Mouse (Mus musculus): ENCODE measurements around the gene Parn.

Parn gene

GRCm38 (mm10) chr16:13612571-13612970 lies 55.4 kb downstream of the Parn start:
- no peak overlapping the region for H3K4me3 ChIP-seq (replicated peaks; ENCODE audit: low read length)
- H3K36me3 ChIP-seq (ENCODE audit: insufficient read depth, low read length), result peaks cover 67% of the 10 kb centered on the region
- H3K27me3 ChIP-seq (ENCODE audit: insufficient read depth, low read length), result no peaks in the 10 kb centered on the region
- TF ChIP-seq NANOG (IDR thresholded peaks at IDR 0.05; ENCODE audit: borderline replicate concordance, low read length) (no peak), POU5F1 (IDR thresholded peaks at IDR 0.05; ENCODE audit: borderline replicate concordance, low read length) (no peak), CTCF (conservative IDR thresholded peaks at IDR 0.05; ENCODE audit: low read length) (no peak)
- H3K9me3 ChIP-seq (ENCODE audit: low read length), result no peaks in the 10 kb centered on the region
- peaks cover 31% of the 10 kb centered on the region for H3K4me1 ChIP-seq (replicated peaks; ENCODE audit: low read depth, low read length)

DNA sequence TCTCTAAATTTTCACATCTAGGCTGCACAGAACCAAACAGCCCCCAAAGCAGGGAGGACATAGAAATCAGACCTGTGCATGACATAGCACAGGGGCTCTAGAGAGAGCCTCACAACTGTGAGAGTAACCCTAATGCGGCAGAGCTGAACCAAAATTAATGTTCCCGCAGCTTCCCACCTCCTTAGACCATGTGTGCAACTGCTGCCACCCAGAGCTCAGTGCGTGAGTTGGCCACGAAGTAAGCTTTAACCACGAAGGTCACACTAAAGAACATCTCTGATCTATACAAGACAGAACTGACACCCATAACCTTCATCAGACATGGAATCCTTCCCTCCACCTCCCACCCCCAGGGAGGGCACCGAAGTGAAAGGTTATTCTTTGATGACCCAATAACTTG lies 55.9 kb downstream of the Parn start:
- Histone ChIP-seq H3K4me1 (replicated peaks; ENCODE audit: low read depth, low read length) (peaks cover 31% of the 10 kb centered on the region), H3K27me3 (ENCODE audit: insufficient read depth, low read length) (no peaks in the 10 kb centered on the region), H3K36me3 (ENCODE audit: insufficient read depth, low read length) (peaks cover 61% of the 10 kb centered on the region), H3K9me3 (ENCODE audit: low read length) (no peaks in the 10 kb centered on the region), H3K4me3 (replicated peaks; ENCODE audit: low read length) (no peak overlapping the region)
- TF ChIP-seq POU5F1 (IDR thresholded peaks at IDR 0.05; ENCODE audit: borderline replicate concordance, low read length), result no peak
- TF ChIP-seq NANOG (IDR thresholded peaks at IDR 0.05; ENCODE audit: borderline replicate concordance, low read length), result no peak
- no peak for TF ChIP-seq CTCF (conservative IDR thresholded peaks at IDR 0.05; ENCODE audit: low read length)

GRCm38 (mm10) chr16:13611399-13611798 lies 56.6 kb downstream of the Parn start:
- Histone ChIP-seq H3K4me1 (replicated peaks; ENCODE audit: low read depth, low read length) (peaks cover 31% of the 10 kb centered on the region), H3K9me3 (ENCODE audit: low read length) (no peaks in the 10 kb centered on the region), H3K27me3 (ENCODE audit: insufficient read depth, low read length) (no peaks in the 10 kb centered on the region), H3K36me3 (ENCODE audit: insufficient read depth, low read length) (peaks cover 58% of the 10 kb centered on the region), H3K4me3 (replicated peaks; ENCODE audit: low read length) (no peak overlapping the region)
- TF ChIP-seq POU5F1 (IDR thresholded peaks at IDR 0.05; ENCODE audit: borderline replicate concordance, low read length) (no peak), NANOG (IDR thresholded peaks at IDR 0.05; ENCODE audit: borderline replicate concordance, low read length) (no peak), CTCF (conservative IDR thresholded peaks at IDR 0.05; ENCODE audit: low read length) (no peak)

DNA sequence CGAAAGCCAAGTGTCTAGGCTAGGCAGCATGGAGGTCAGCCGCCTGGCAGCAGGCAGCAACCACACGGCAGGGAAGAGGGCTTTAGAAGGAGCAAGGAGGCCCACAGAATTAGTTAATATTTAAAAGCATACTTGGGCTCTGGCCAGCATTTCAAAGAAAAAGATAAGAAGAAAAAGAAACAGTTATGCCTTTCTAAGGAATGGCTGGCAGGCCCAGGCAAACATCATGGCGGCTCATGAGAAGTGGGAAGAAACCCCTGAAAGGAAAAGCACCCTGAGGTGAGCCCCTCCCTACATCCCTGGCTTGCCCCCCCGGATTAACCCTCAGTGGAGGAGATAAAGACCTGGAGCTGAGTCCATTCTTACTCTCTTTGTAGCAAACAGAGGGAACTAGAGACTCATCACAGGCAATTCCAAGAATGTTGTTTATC lies 57.0 kb downstream of the Parn start:
- no peaks in the 10 kb centered on the region for H3K9me3 ChIP-seq (ENCODE audit: low read length)

GRCm38 (mm10) chr16:13608705-13609085 lies 59.3 kb downstream of the Parn start:
- Histone ChIP-seq H3K4me1 (replicated peaks; ENCODE audit: low read depth, low read length) (peaks cover 30% of the 10 kb centered on the region), H3K4me3 (replicated peaks; ENCODE audit: low read length) (no peak overlapping the region), H3K9me3 (ENCODE audit: low read length) (no peaks in the 10 kb centered on the region), H3K36me3 (ENCODE audit: insufficient read depth, low read length) (peaks cover 56% of the 10 kb centered on the region), H3K27me3 (ENCODE audit: insufficient read depth, low read length) (no peaks in the 10 kb centered on the region)
- TF ChIP-seq CTCF (conservative IDR thresholded peaks at IDR 0.05; ENCODE audit: low read length), result no peak
- TF ChIP-seq NANOG (IDR thresholded peaks at IDR 0.05; ENCODE audit: borderline replicate concordance, low read length), result no peak
- no peak for TF ChIP-seq POU5F1 (IDR thresholded peaks at IDR 0.05; ENCODE audit: borderline replicate concordance, low read length)

More for the DNA sequence above, 57.0 kb downstream of the Parn start:
- Histone ChIP-seq H3K4me3 (replicated peaks; ENCODE audit: low read length) (no peak overlapping the region), H3K4me1 (replicated peaks; ENCODE audit: low read depth, low read length) (peaks cover 31% of the 10 kb centered on the region), H3K27me3 (ENCODE audit: insufficient read depth, low read length) (no peaks in the 10 kb centered on the region), H3K36me3 (ENCODE audit: insufficient read depth, low read length) (peaks cover 58% of the 10 kb centered on the region)
- no peak for TF ChIP-seq CTCF (conservative IDR thresholded peaks at IDR 0.05; ENCODE audit: low read length)
- TF ChIP-seq POU5F1 (IDR thresholded peaks at IDR 0.05; ENCODE audit: borderline replicate concordance, low read length), result no peak
- TF ChIP-seq NANOG (IDR thresholded peaks at IDR 0.05; ENCODE audit: borderline replicate concordance, low read length), result no peak

- TF ChIP-seq NANOG (IDR thresholded peaks at IDR 0.05; ENCODE audit: borderline replicate concordance, low read length), result no peak
- TF ChIP-seq CTCF (conservative IDR thresholded peaks at IDR 0.05; ENCODE audit: low read length), result no peak
- no peak for TF ChIP-seq POU5F1 (IDR thresholded peaks at IDR 0.05; ENCODE audit: borderline replicate concordance, low read length)
- Histone ChIP-seq H3K36me3 (ENCODE audit: insufficient read depth, low read length) (peaks cover 61% of the 10 kb centered on the region), H3K4me1 (replicated peaks; ENCODE audit: low read depth, low read length) (peaks cover 25% of the 10 kb centered on the region), H3K4me3 (replicated peaks; ENCODE audit: low read length) (no peak overlapping the region), H3K9me3 (ENCODE audit: low read length) (no peaks in the 10 kb centered on the region), H3K27me3 (ENCODE audit: insufficient read depth, low read length) (no peaks in the 10 kb centered on the region)
Observed at GRCm38 (mm10) chr16:13607987-13608704, 59.8 kb downstream of the Parn start.

DNA sequence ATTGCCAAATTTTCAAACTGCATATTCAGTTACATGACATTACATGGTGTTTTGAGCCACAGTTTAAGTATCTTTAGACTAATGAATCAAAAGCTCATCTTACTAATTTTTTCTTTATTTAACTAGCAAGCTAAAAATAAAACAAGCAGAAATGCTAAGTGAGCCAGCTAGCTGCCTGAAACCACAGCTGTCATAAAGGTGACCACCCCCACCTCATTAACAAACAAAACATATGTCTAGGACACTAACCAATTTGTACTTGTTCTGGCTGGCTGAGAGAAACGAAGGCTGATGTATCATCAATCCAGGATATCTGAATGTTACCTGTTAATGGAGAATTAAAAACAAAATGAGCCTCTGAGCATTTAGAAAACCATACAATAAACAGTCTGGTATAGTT lies 65.2 kb downstream of the Parn start:
- Histone ChIP-seq H3K9me3 (ENCODE audit: low read length) (no peaks in the 10 kb centered on the region), H3K36me3 (ENCODE audit: insufficient read depth, low read length) (peaks cover 68% of the 10 kb centered on the region), H3K4me3 (replicated peaks; ENCODE audit: low read length) (no peak overlapping the region), H3K4me1 (replicated peaks; ENCODE audit: low read depth, low read length) (no peaks in the 10 kb centered on the region), H3K27me3 (ENCODE audit: insufficient read depth, low read length) (no peaks in the 10 kb centered on the region)
- TF ChIP-seq CTCF (conservative IDR thresholded peaks at IDR 0.05; ENCODE audit: low read length), result no peak

DNA sequence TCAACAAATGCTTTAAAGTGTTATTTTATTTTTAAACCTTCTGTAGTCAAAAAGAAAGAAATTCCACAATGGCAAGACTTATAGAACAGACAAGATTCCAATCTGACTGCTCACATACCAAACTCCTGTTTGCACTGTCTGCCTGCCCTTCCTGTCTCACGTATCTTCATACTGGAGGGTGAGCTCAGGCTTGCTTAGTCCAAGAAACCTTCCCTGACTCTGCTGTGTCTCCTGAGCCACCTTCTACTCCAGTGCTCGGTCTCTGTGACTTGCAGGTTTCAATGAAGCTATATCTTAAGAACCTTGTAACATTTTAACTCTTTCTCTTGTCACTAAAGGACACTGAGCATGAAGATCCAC lies 78.9 kb downstream of the Parn start:
- Histone ChIP-seq H3K4me3 (replicated peaks; ENCODE audit: low read length) (no peak overlapping the region), H3K27me3 (ENCODE audit: insufficient read depth, low read length) (no peaks in the 10 kb centered on the region)
- TF ChIP-seq POU5F1 (IDR thresholded peaks at IDR 0.05; ENCODE audit: borderline replicate concordance, low read length), result no peak
- no peak for TF ChIP-seq CTCF (conservative IDR thresholded peaks at IDR 0.05; ENCODE audit: low read length)
- TF ChIP-seq NANOG (IDR thresholded peaks at IDR 0.05; ENCODE audit: borderline replicate concordance, low read length), result no peak

More for the DNA sequence above, 78.9 kb downstream of the Parn start:
- peaks cover 7% of the 10 kb centered on the region; the same call in 1 of the 2 replicates for H3K4me1 ChIP-seq (replicated peaks; ENCODE audit: low read depth, low read length)
- H3K36me3 ChIP-seq (ENCODE audit: insufficient read depth, low read length), result peaks cover 63% of the 10 kb centered on the region
- no peaks in the 10 kb centered on the region for H3K9me3 ChIP-seq (ENCODE audit: low read length)
